Mouse (Mus musculus) erythroblast, embryonic 14.5 days (primary cell): ENCODE data around the gene Syf2.

Experiments
- GATA1 ChIP-seq: IDR thresholded peaks from 2 replicates; pipeline ENCODE4 v1.6.1; 2012; ENCODE audit warnings: low read length, inconsistent platforms, mixed read lengths
- TAL1 ChIP-seq: IDR thresholded peaks from 3 replicates; pipeline ENCODE4 v1.6.1; 2012; ENCODE audit warnings: low read length, inconsistent platforms, mixed read lengths

GRCm38 (mm10) chr4:134984555-134984954 is 53.9 kb downstream of the Syf2 start:
- TF ChIP-seq TAL1 (no peak), GATA1 (no peak)
